Mouse (Mus musculus): ENCODE data around the gene Prokr1.

GRCm38 (mm10) chr6:87589718-87590393, 687 bp downstream of the Prokr1 start:
- TF ChIP-seq CTCF (IDR thresholded peaks at IDR 0.05; ENCODE audit: borderline replicate concordance, extremely low read depth, insufficient read depth, insufficient read length), result no peak
- no peak for TF ChIP-seq POLR2A (IDR thresholded peaks at IDR 0.05; ENCODE audit: borderline replicate concordance, extremely low read depth, insufficient read depth, insufficient read length, poor library complexity, severe bottlenecking)

Data from brain, embryonic 14.5 days (tissue).